Mouse (Mus musculus) hindbrain, embryonic 16.5 days (tissue): Measurements from ENCODE around the gene Fam133b. TPM values are rescaled to one million over a fixed set of nuclear protein-coding genes. Genes with fewer than 3 reads are reported as not detected.

ENCODE experiments used
- ATAC-seq: fragments of 200-750 bp; cut with Nextera tagmentation; 2 replicates; pipeline ENCODE4 v1.8.0; 2017; ENCODE audit warnings: moderate TSS enrichment, moderate library complexity
- H3K27ac ChIP-seq: fragments of 300-500 bp; sonication (generic); 2 replicates; pipeline ENCODE4 v1.5.1; 2014; ENCODE audit warnings: low read depth, mild to moderate bottlenecking, control low read depth, low read length, moderate library complexity
- H3K27me3 ChIP-seq: fragments of 300-500 bp; sonication (generic); replicated peaks from 2 replicates; pipeline ENCODE4 v1.6.1; 2014; ENCODE audit warnings: low read length; ENCODE audit not compliant: control insufficient read depth, insufficient read depth
- H3K36me3 ChIP-seq: fragments of 300-500 bp; sonication (generic); 2 replicates; pipeline ENCODE4 v1.6.1; 2014; ENCODE audit warnings: mild to moderate bottlenecking, low read length, moderate library complexity, mixed read lengths; ENCODE audit not compliant: control insufficient read depth, insufficient read depth
- H3K4me1 ChIP-seq: fragments of 300-500 bp; sonication (generic); 2 replicates; pipeline ENCODE4 v1.6.1; 2014; ENCODE audit warnings: low read depth, low read length; ENCODE audit not compliant: control insufficient read depth, insufficient read depth
- H3K4me2 ChIP-seq: fragments of 300-500 bp; sonication (generic); 2 replicates; pipeline ENCODE4 v1.6.1; 2014; ENCODE audit warnings: mild to moderate bottlenecking, low read length, control low read depth, moderate library complexity
- H3K4me3 ChIP-seq: fragments of 300-500 bp; sonication (generic); 2 replicates; pipeline ENCODE4 v1.5.1; 2014; ENCODE audit warnings: mild to moderate bottlenecking, low read length, control low read depth, moderate library complexity
- H3K9ac ChIP-seq: fragments of 300-500 bp; sonication (generic); 2 replicates; pipeline ENCODE4 v1.6.1; 2014; ENCODE audit warnings: low read depth, mild to moderate bottlenecking, control low read depth, low read length, moderate library complexity
- H3K9me3 ChIP-seq: fragments of 300-500 bp; sonication (generic); 2 replicates; pipeline ENCODE4 v1.6.1; 2014; ENCODE audit warnings: mild to moderate bottlenecking, low read length, moderate library complexity; ENCODE audit not compliant: control insufficient read depth
- WGBS: fragments of 180-500 bp; shearing (Covaris S2); extraction: QIAGEN DNeasy Blood & Tissue Kit; methylation state at CpG from one replicate; pipeline ENCODE4 v1.1.7; 2014; 5-methylcytosine and 5-hydroxymethylcytosine counted together
- polyA plus RNA-seq: library from polyadenylated mRNA; unstranded; fragments of >200 nt; fragmentation: Nextera tagmentation; extraction: Ambion mirVana; gene quantifications from 2 replicates; pipeline ENCODE4 v1.2.1, GENCODE M21; 2015

Gene Fam133b
- polyA plus RNA-seq, 1 experiment from 2014 or later: 17.9 TPM

DNA sequence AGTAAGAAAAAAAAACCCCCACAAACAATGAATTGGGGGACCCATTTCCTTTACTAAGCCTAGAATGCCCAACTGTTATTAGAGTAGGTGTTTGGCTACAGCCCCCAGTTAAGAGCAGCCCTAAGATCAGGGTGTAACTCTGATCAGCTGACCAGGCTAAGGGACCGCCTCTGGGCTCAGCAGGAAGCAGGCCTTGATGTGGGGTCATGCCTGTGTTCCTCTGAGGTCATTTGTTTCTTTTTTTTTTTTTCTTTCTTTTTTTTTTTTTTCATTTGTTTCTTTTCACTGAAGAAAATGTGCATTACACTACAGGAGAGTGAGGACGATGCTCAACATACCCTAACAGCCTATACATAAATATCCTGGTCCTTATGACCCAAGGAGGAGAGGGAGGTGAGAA, 34.3 kb downstream of the Fam133b start:
- no peak for ATAC-seq
- H3K27me3 ChIP-seq: no peaks in the 10 kb centered on the region
- no peak overlapping the region for H3K9ac ChIP-seq
- peaks cover 3% of the 10 kb centered on the region; the same call in 1 of the 2 replicates for H3K9me3 ChIP-seq
- H3K36me3 ChIP-seq: peaks cover 66% of the 10 kb centered on the region
- WGBS: 91% methylated on average over 2 of the region's 2 CpGs
- no peak overlapping the region for H3K4me3 ChIP-seq
- no peaks in the 10 kb centered on the region for H3K4me1 ChIP-seq
- no peak overlapping the region for H3K27ac ChIP-seq
- H3K4me2 ChIP-seq: no peak overlapping the region

GRCm38 (mm10) chr5:3579066-3579465, 35.4 kb downstream of the Fam133b start:
- Histone ChIP-seq H3K27ac (no peak overlapping the region), H3K4me1 (no peaks in the 10 kb centered on the region), H3K4me3 (no peak overlapping the region), H3K4me2 (no peak overlapping the region), H3K27me3 (no peaks in the 10 kb centered on the region), H3K9me3 (peaks cover 3% of the 10 kb centered on the region; the same call in 1 of the 2 replicates), H3K9ac (no peak overlapping the region), H3K36me3 (peaks cover 63% of the 10 kb centered on the region)
- ATAC-seq: no peak
- 93% methylated on average over 7 of the region's 7 CpGs for whole genome bisulfite sequencing

- Histone ChIP-seq H3K4me3 (peak within 1 kb of the TSS; percentile 91), H3K4me1 (peaks cover 15% of the 10 kb centered on the region), H3K4me2 (peak within 1 kb of the TSS; percentile 86), H3K36me3 (peaks cover 6% of the 10 kb centered on the region), H3K9ac (peak within 1 kb of the TSS; percentile 86), H3K9me3 (no peaks in the 10 kb centered on the region), H3K27ac (peak within 1 kb of the TSS; percentile 85), H3K27me3 (no peaks in the 10 kb centered on the region)
- under 1% methylated on average over 50 of the region's 50 CpGs for WGBS
- ATAC-seq: peak; percentile 98
These were observed 52.2 kb downstream of the Fam133b start, which contains the start of gene Pex1 for GRCm38 (mm10) chr5:3595693-3596398. Gene Pex1, plus strand, starts transcription at chr5:3596066.

DNA sequence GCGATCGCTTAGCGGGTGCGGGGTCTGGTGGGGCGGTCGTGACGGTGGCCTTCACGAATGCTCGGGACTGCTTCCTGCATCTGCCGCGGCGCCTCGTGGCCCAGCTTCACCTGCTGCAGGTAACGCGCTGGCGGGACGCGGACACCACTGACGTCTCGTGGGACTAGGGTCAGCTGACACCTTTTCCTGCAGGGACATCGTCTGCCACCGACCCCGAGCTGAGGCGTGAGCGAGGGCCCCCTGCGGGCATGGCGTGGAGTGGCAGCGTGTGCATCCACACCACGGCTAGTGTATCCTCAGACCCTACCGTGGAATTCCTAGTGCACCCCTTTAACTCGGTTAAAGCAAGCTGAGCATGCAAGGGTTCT, 52.8 kb downstream of the Fam133b start, which contains the start of gene Rbm48:
TSS of gene Rbm48 (minus strand) at position 187 of the 368 bp plus-strand sequence.
- under 1% methylated on average over 31 of the region's 31 CpGs for WGBS
- peak within 1 kb of the TSS; percentile 86 for H3K4me2 ChIP-seq
- peak within 1 kb of the TSS; percentile 86 for H3K9ac ChIP-seq
- peak within 1 kb of the TSS; percentile 91 for H3K4me3 ChIP-seq
- peak; percentile 82; the same call in 1 of the 2 replicates for ATAC-seq
- no peaks in the 10 kb centered on the region for H3K9me3 ChIP-seq
- H3K27me3 ChIP-seq: no peaks in the 10 kb centered on the region
- peaks cover 15% of the 10 kb centered on the region for H3K4me1 ChIP-seq
- peak within 1 kb of the TSS; percentile 85 for H3K27ac ChIP-seq
- peaks cover under 1% of the 10 kb centered on the region for H3K36me3 ChIP-seq

DNA sequence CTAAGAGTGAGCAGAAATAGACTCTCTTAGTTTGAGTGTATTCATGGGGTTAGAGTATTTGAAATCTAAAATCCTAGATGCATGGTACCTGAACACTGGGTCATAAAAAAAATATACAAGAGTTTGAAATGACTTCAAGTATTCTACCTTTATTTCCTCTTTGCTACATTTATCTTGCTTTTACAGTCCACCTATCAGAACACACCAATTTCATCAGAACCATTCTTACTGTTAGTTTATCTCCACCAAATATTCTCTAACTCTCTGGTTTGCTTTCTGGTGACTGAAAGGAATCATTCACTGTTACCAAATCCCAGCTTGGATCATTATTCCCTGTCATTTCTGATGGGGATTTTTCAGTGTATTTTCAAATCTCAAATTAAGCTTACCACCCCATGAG, 53.5 kb downstream of the Fam133b start:
- peak overlapping the region; percentile 86 for H3K4me2 ChIP-seq
- no peaks in the 10 kb centered on the region for H3K9me3 ChIP-seq
- peaks cover 15% of the 10 kb centered on the region for H3K4me1 ChIP-seq
- no peaks in the 10 kb centered on the region for H3K36me3 ChIP-seq
- H3K27ac ChIP-seq: no peak overlapping the region
- peak overlapping the region; percentile 86; the same call in 1 of the 2 replicates for H3K9ac ChIP-seq
- H3K27me3 ChIP-seq: no peaks in the 10 kb centered on the region
- H3K4me3 ChIP-seq: peak overlapping the region; percentile 91
- ATAC-seq: no peak

DNA sequence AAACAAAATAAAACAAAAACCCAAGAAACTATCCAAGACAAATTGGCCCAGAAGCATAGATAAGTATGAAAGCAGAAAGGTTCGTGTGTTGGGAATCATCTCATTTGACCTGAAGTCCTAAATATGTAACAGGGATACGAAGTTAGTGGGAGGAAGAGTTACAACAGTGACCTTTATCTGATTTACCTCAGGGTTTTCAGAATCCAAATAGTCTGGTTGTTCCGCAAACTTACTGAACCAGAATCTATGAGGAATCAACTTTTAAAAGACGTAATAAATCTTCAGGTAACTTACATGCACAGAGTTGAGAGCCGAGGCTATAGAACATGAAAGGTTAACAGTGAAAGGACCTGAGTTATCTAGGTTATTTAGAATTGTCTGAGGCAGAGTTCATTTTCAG, 55.1 kb downstream of the Fam133b start:
- Histone ChIP-seq H3K4me2 (no peak overlapping the region), H3K36me3 (peaks cover 2% of the 10 kb centered on the region), H3K27ac (no peak overlapping the region), H3K27me3 (no peaks in the 10 kb centered on the region), H3K9me3 (no peaks in the 10 kb centered on the region), H3K9ac (no peak overlapping the region), H3K4me3 (no peak overlapping the region), H3K4me1 (peaks cover 15% of the 10 kb centered on the region)
- no peak for ATAC-seq
- WGBS: 97% methylated on average over 5 of the region's 5 CpGs

GRCm38 (mm10) chr5:3600298-3600697, 56.7 kb downstream of the Fam133b start:
- WGBS: 81% methylated on average over 1 of the region's 1 CpGs

DNA sequence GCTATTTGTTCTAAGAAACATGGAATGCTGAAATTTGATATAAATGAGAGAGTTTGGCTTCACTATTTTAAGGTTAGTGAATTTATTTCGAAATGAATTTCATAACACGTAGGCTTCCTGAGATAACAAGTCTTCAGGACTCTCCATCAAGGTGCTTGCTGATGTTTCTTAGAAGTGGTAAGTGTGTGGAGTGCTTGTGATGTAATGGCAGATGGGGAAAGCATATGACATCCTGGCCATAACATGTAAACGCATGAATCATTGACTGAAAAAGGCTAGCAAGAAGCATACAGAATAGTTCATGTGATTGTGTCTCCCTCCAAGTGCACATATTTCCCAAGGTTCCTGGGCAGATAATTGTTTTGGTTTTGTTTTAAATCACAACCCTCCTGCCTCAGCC, 57.2 kb downstream of the Fam133b start:
- H3K4me1 ChIP-seq: peaks cover 4% of the 10 kb centered on the region
- no peak overlapping the region for H3K9ac ChIP-seq
- H3K27me3 ChIP-seq: no peaks in the 10 kb centered on the region
- H3K4me3 ChIP-seq: no peak overlapping the region
- H3K27ac ChIP-seq: no peak overlapping the region
- H3K4me2 ChIP-seq: no peak overlapping the region
- no peak for ATAC-seq
- no peaks in the 10 kb centered on the region for H3K9me3 ChIP-seq
- H3K36me3 ChIP-seq: peaks cover 11% of the 10 kb centered on the region
- 90% methylated on average over 3 of the region's 3 CpGs for WGBS

More at GRCm38 (mm10) chr5:3600298-3600697, 56.7 kb downstream of the Fam133b start:
- H3K4me1 ChIP-seq: peaks cover 5% of the 10 kb centered on the region
- no peak overlapping the region for H3K27ac ChIP-seq
- H3K9ac ChIP-seq: no peak overlapping the region
- peaks cover 7% of the 10 kb centered on the region for H3K36me3 ChIP-seq
- no peaks in the 10 kb centered on the region for H3K27me3 ChIP-seq
- no peak overlapping the region for H3K4me2 ChIP-seq
- H3K9me3 ChIP-seq: no peaks in the 10 kb centered on the region
- H3K4me3 ChIP-seq: no peak overlapping the region
- ATAC-seq: no peak

- Histone ChIP-seq H3K36me3 (peaks cover 32% of the 10 kb centered on the region), H3K27ac (no peak overlapping the region), H3K4me1 (no peaks in the 10 kb centered on the region), H3K9ac (no peak overlapping the region), H3K27me3 (no peaks in the 10 kb centered on the region), H3K4me2 (no peak overlapping the region), H3K4me3 (no peak overlapping the region), H3K9me3 (no peaks in the 10 kb centered on the region)
- ATAC-seq: no peak
- WGBS: 96% methylated on average over 9 of the region's 9 CpGs
These were observed 63.5 kb downstream of the Fam133b start for GRCm38 (mm10) chr5:3607114-3607513.
